Mouse (Mus musculus) cortical plate, adult 2 months (tissue): ENCODE data around the gene Agxt2.

ENCODE experiments used
- CTCF ChIP-seq: fragments of 200-500 bp; IDR thresholded peaks from 2 replicates; pipeline ENCODE4 v1.5.1; 2011; ENCODE audit warnings: mild to moderate bottlenecking, control low read depth, low read length; ENCODE audit not compliant: insufficient read depth; ENCODE audit errors: extremely low read depth
- POLR2A ChIP-seq: fragments of 200-500 bp; IDR thresholded peaks from 2 replicates; pipeline ENCODE4 v1.6.1; 2011; ENCODE audit warnings: mild to moderate bottlenecking, low read length, control low read depth; ENCODE audit not compliant: insufficient read depth; ENCODE audit errors: extremely low read depth

- TF ChIP-seq CTCF = no peak
- no peak for TF ChIP-seq POLR2A
Observed at GRCm38 (mm10) chr15:10387263-10387662, 28.9 kb downstream of the Agxt2 start.
